Mouse (Mus musculus): Measurements from ENCODE around the gene Coq5. TPM values are rescaled to one million over a fixed set of nuclear protein-coding genes. Genes with fewer than 3 reads are reported as not detected.

The Coq5 gene
- polyA plus RNA-seq, 1 experiment from 2014 or later: 57.6 TPM

GRCm38 (mm10) chr5:115237803-115238728 is 41.4 kb upstream of the Coq5 start:
- H3K4me3 ChIP-seq (ENCODE audit: low read depth, low read length): peak overlapping the region; percentile 91
- DNase-seq (ENCODE audit: low spot score) (peak; percentile 93), ATAC-seq (replicated peaks; ENCODE audit: low FRiP score, low TSS enrichment, low read depth) (peak; percentile 82)
- H3K4me1 ChIP-seq (replicated peaks; ENCODE audit: control insufficient read depth, insufficient read depth, low read length): peaks cover 9% of the 10 kb centered on the region
- H3K27me3 ChIP-seq (replicated peaks; ENCODE audit: control insufficient read depth, insufficient read depth, low read length): peaks cover 9% of the 10 kb centered on the region
- peak overlapping the region; percentile 83 for H3K4me2 ChIP-seq (ENCODE audit: low read length)
- WGBS: under 1% methylated on average over 88 of the region's 88 CpGs
- H3K36me3 ChIP-seq (ENCODE audit: control insufficient read depth, insufficient read depth, low read length): peaks cover 35% of the 10 kb centered on the region
- H3K9me3 ChIP-seq (ENCODE audit: control insufficient read depth, low read length): no peaks in the 10 kb centered on the region
- peak overlapping the region; percentile 74 for H3K9ac ChIP-seq (ENCODE audit: low read length)
- H3K27ac ChIP-seq (ENCODE audit: low read depth): peak overlapping the region; percentile 59; the same call in 1 of the 2 replicates

GRCm38 (mm10) chr5:115238729-115239195 is 40.7 kb upstream of the Coq5 start:
- Histone ChIP-seq H3K4me3 (ENCODE audit: low read depth, low read length) (peak overlapping the region; percentile 91), H3K9ac (ENCODE audit: low read length) (peak overlapping the region; percentile 74; the same call in 1 of the 2 replicates), H3K4me2 (ENCODE audit: low read length) (peak overlapping the region; percentile 83), H3K36me3 (ENCODE audit: control insufficient read depth, insufficient read depth, low read length) (peaks cover 41% of the 10 kb centered on the region), H3K9me3 (ENCODE audit: control insufficient read depth, low read length) (no peaks in the 10 kb centered on the region), H3K27ac (ENCODE audit: low read depth) (no peak overlapping the region), H3K27me3 (replicated peaks; ENCODE audit: control insufficient read depth, insufficient read depth, low read length) (peaks cover 9% of the 10 kb centered on the region), H3K4me1 (replicated peaks; ENCODE audit: control insufficient read depth, insufficient read depth, low read length) (peaks cover 9% of the 10 kb centered on the region)
- 7% methylated on average over 11 of the region's 11 CpGs for WGBS
- DNase-seq (ENCODE audit: low spot score) (peak; percentile 61), ATAC-seq (replicated peaks; ENCODE audit: low FRiP score, low TSS enrichment, low read depth) (no peak)

- 89% methylated on average over 11 of the region's 11 CpGs for WGBS
Measured at GRCm38 (mm10) chr5:115240191-115240590, 39.3 kb upstream of the Coq5 start.

GRCm38 (mm10) chr5:115255472-115255871 is 24.0 kb upstream of the Coq5 start:
- ATAC-seq (replicated peaks; ENCODE audit: low FRiP score, low TSS enrichment, low read depth): no peak
- Histone ChIP-seq H3K36me3 (ENCODE audit: control insufficient read depth, insufficient read depth, low read length) (peaks cover 68% of the 10 kb centered on the region), H3K9ac (ENCODE audit: low read length) (no peak overlapping the region), H3K27ac (ENCODE audit: low read depth) (no peak overlapping the region), H3K27me3 (replicated peaks; ENCODE audit: control insufficient read depth, insufficient read depth, low read length) (no peaks in the 10 kb centered on the region), H3K4me2 (ENCODE audit: low read length) (no peak overlapping the region), H3K4me3 (ENCODE audit: low read depth, low read length) (no peak overlapping the region), H3K9me3 (ENCODE audit: control insufficient read depth, low read length) (no peaks in the 10 kb centered on the region), H3K4me1 (replicated peaks; ENCODE audit: control insufficient read depth, insufficient read depth, low read length) (no peaks in the 10 kb centered on the region)
- WGBS: 88% methylated on average over 1 of the region's 1 CpGs
- no peak for DNase-seq (ENCODE audit: low spot score)

More at GRCm38 (mm10) chr5:115240191-115240590, 39.3 kb upstream of the Coq5 start:
- Histone ChIP-seq H3K27me3 (replicated peaks; ENCODE audit: control insufficient read depth, insufficient read depth, low read length) (peaks cover under 1% of the 10 kb centered on the region; the same call in 1 of the 2 replicates), H3K4me1 (replicated peaks; ENCODE audit: control insufficient read depth, insufficient read depth, low read length) (peaks cover 9% of the 10 kb centered on the region), H3K4me2 (ENCODE audit: low read length) (no peak overlapping the region), H3K4me3 (ENCODE audit: low read depth, low read length) (no peak overlapping the region), H3K9ac (ENCODE audit: low read length) (no peak overlapping the region), H3K9me3 (ENCODE audit: control insufficient read depth, low read length) (no peaks in the 10 kb centered on the region), H3K27ac (ENCODE audit: low read depth) (no peak overlapping the region), H3K36me3 (ENCODE audit: control insufficient read depth, insufficient read depth, low read length) (peaks cover 56% of the 10 kb centered on the region)
- ATAC-seq (replicated peaks; ENCODE audit: low FRiP score, low TSS enrichment, low read depth) (no peak), DNase-seq (ENCODE audit: low spot score) (no peak)

GRCm38 (mm10) chr5:115256909-115257546 is 22.4 kb upstream of the Coq5 start:
- no peak for ATAC-seq (replicated peaks; ENCODE audit: low FRiP score, low TSS enrichment, low read depth)

GRCm38 (mm10) chr5:115260356-115260755 is 19.1 kb upstream of the Coq5 start:
- no peaks in the 10 kb centered on the region for H3K27me3 ChIP-seq (replicated peaks; ENCODE audit: control insufficient read depth, insufficient read depth, low read length)
- no peak overlapping the region for H3K9ac ChIP-seq (ENCODE audit: low read length)
- H3K4me1 ChIP-seq (replicated peaks; ENCODE audit: control insufficient read depth, insufficient read depth, low read length): no peaks in the 10 kb centered on the region
- WGBS: 82% methylated on average over 6 of the region's 6 CpGs
- H3K4me3 ChIP-seq (ENCODE audit: low read depth, low read length): no peak overlapping the region
- ATAC-seq (replicated peaks; ENCODE audit: low FRiP score, low TSS enrichment, low read depth) (no peak), DNase-seq (ENCODE audit: low spot score) (no peak)
- no peak overlapping the region for H3K27ac ChIP-seq (ENCODE audit: low read depth)
- no peak overlapping the region for H3K4me2 ChIP-seq (ENCODE audit: low read length)
- no peaks in the 10 kb centered on the region for H3K9me3 ChIP-seq (ENCODE audit: control insufficient read depth, low read length)
- peaks cover 64% of the 10 kb centered on the region for H3K36me3 ChIP-seq (ENCODE audit: control insufficient read depth, insufficient read depth, low read length)

More at GRCm38 (mm10) chr5:115256909-115257546, 22.4 kb upstream of the Coq5 start:
- H3K27me3 ChIP-seq (replicated peaks; ENCODE audit: control insufficient read depth, insufficient read depth, low read length): no peaks in the 10 kb centered on the region
- DNase-seq (ENCODE audit: low spot score): no peak
- H3K9me3 ChIP-seq (ENCODE audit: control insufficient read depth, low read length): no peaks in the 10 kb centered on the region
- no peak overlapping the region for H3K4me2 ChIP-seq (ENCODE audit: low read length)
- H3K36me3 ChIP-seq (ENCODE audit: control insufficient read depth, insufficient read depth, low read length): peaks cover 62% of the 10 kb centered on the region
- H3K9ac ChIP-seq (ENCODE audit: low read length): no peak overlapping the region
- 83% methylated on average over 10 of the region's 10 CpGs for WGBS
- H3K27ac ChIP-seq (ENCODE audit: low read depth): no peak overlapping the region
- H3K4me1 ChIP-seq (replicated peaks; ENCODE audit: control insufficient read depth, insufficient read depth, low read length): no peaks in the 10 kb centered on the region
- no peak overlapping the region for H3K4me3 ChIP-seq (ENCODE audit: low read depth, low read length)

- H3K36me3 ChIP-seq (ENCODE audit: control insufficient read depth, insufficient read depth, low read length): peaks cover 56% of the 10 kb centered on the region
- no peak overlapping the region for H3K9ac ChIP-seq (ENCODE audit: low read length)
- ATAC-seq (replicated peaks; ENCODE audit: low FRiP score, low TSS enrichment, low read depth): no peak
- no peaks in the 10 kb centered on the region for H3K27me3 ChIP-seq (replicated peaks; ENCODE audit: control insufficient read depth, insufficient read depth, low read length)
- H3K9me3 ChIP-seq (ENCODE audit: control insufficient read depth, low read length): no peaks in the 10 kb centered on the region
- H3K4me1 ChIP-seq (replicated peaks; ENCODE audit: control insufficient read depth, insufficient read depth, low read length): no peaks in the 10 kb centered on the region
- H3K4me3 ChIP-seq (ENCODE audit: low read depth, low read length): no peak overlapping the region
- no peak for DNase-seq (ENCODE audit: low spot score)
- H3K27ac ChIP-seq (ENCODE audit: low read depth): no peak overlapping the region
- 89% methylated on average over 8 of the region's 8 CpGs for WGBS
- H3K4me2 ChIP-seq (ENCODE audit: low read length): no peak overlapping the region
Measured at GRCm38 (mm10) chr5:115261141-115261540, 18.3 kb upstream of the Coq5 start.

- Histone ChIP-seq H3K27me3 (replicated peaks; ENCODE audit: control insufficient read depth, insufficient read depth, low read length) (no peaks in the 10 kb centered on the region), H3K9me3 (ENCODE audit: control insufficient read depth, low read length) (no peaks in the 10 kb centered on the region), H3K9ac (ENCODE audit: low read length) (no peak overlapping the region), H3K4me2 (ENCODE audit: low read length) (no peak overlapping the region), H3K27ac (ENCODE audit: low read depth) (no peak overlapping the region), H3K4me3 (ENCODE audit: low read depth, low read length) (no peak overlapping the region), H3K4me1 (replicated peaks; ENCODE audit: control insufficient read depth, insufficient read depth, low read length) (no peaks in the 10 kb centered on the region), H3K36me3 (ENCODE audit: control insufficient read depth, insufficient read depth, low read length) (peaks cover 55% of the 10 kb centered on the region)
- no peak for ATAC-seq (replicated peaks; ENCODE audit: low FRiP score, low TSS enrichment, low read depth)
- 80% methylated on average over 1 of the region's 1 CpGs for WGBS
- no peak for DNase-seq (ENCODE audit: low spot score)
Measured at GRCm38 (mm10) chr5:115261880-115262279, 17.6 kb upstream of the Coq5 start.

Data from intestine, embryonic 14.5 days (tissue).